Mouse (Mus musculus): Measurements from ENCODE around the gene Gm13285.
"Not testable (repeated sequence)": the region's sequence is repeated elsewhere in the genome, so short reads cannot be mapped to it uniquely, and the experiment has no call there.

The Gm13285 gene

DNA sequence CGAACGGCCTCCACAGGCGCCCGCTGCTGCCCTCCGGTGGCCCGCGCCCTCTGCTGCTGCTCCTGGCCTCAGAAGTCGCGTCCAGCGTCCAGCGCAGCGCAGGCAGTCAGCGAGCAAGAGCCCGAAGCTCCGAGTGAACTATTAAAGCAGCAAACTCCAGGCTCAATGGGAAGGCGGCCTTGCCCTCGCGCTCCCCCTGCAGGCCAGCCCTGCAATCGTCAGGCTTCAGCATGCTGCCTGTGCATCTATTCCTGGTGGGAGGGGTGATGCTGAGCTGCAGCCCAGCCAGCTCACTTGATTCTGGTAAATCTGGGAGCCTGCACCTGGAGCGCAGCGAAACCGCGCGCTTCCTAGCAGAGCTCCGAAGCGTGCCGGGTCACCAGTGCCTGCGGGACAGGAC, 11.1 kb upstream of the Gm13285 start, which contains the start of gene Gm13277:
Gene Gm13277, plus strand, starts transcription at position 231 of the 400 bp plus-strand sequence.
- in situ Hi-C loops (cut with MboI; ENCODE audit: low pct_unique_long_range_greater_than_20kb in 1 of 2, low sequenced_read_pairs in 2 of 2, unreplicated experiment in 1 of 2), result not testable (repeated sequence)

DNA sequence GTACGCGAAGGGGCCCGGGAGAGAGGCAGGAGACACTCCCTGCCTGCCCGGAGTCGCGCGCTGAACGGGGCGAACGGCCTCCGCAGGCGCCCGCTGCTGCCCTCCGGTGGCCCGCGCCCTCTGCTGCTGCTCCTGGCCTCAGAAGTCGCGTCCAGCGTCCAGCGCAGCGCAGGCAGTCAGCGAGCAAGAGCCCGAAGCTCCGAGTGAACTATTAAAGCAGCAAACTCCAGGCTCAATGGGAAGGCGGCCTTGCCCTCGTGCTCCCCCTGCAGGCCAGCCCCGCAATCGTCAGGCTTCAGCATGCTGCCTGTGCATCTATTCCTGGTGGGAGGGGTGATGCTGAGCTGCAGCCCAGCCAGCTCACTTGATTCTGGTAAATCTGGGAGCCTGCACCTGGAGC, 8.2 kb upstream of the Gm13285 start, which contains the start of gene Gm13278:
Gene Gm13278, plus strand, starts transcription at position 301 of the 400 bp plus-strand sequence.
- in situ Hi-C loops (cut with MboI; ENCODE audit: low pct_unique_long_range_greater_than_20kb in 1 of 2, low sequenced_read_pairs in 2 of 2, unreplicated experiment in 1 of 2), result not testable (repeated sequence)

DNA sequence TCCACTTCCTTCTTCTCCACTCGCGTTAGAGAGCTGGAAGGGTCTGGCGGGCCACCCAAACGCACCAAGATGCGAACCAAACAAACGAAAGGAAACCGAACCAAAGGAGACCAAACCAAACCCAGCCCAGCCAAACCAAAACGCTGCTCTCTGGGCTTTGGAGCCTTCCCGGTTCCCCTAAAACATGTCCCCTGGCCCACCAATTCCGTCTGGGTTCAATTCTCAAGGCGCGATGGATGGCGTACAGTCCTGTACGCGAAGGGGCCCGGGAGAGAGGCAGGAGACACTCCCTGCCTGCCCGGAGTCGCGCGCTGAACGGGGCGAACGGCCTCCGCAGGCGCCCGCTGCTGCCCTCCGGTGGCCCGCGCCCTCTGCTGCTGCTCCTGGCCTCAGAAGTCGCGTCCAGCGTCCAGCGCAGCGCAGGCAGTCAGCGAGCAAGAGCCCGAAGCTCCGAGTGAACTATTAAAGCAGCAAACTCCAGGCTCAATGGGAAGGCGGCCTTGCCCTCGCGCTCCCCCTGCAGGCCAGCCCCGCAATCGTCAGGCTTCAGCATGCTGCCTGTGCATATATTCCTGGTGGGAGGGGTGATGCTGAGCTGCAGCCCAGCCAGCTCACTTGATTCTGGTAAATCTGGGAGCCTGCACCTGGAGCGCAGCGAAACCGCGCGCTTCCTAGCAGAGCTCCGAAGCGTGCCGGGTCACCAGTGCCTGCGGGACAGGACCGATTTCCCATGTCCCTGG, 5.4 kb upstream of the Gm13285 start, which contains the start of gene Gm13275:
Gene Gm13275, plus strand, starts transcription at position 552 of the 740 bp plus-strand sequence.
- in situ Hi-C loops (cut with MboI; ENCODE audit: low pct_unique_long_range_greater_than_20kb in 1 of 2, low sequenced_read_pairs in 2 of 2, unreplicated experiment in 1 of 2), result not testable (repeated sequence)

DNA sequence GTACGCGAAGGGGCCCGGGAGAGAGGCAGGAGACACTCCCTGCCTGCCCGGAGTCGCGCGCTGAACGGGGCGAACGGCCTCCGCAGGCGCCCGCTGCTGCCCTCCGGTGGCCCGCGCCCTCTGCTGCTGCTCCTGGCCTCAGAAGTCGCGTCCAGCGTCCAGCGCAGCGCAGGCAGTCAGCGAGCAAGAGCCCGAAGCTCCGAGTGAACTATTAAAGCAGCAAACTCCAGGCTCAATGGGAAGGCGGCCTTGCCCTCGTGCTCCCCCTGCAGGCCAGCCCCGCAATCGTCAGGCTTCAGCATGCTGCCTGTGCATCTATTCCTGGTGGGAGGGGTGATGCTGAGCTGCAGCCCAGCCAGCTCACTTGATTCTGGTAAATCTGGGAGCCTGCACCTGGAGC, 2.4 kb upstream of the Gm13285 start, which contains the start of gene Gm13279:
Gene Gm13279, plus strand, starts transcription at position 301 of the 400 bp plus-strand sequence.
- in situ Hi-C loops (cut with MboI; ENCODE audit: low pct_unique_long_range_greater_than_20kb in 1 of 2, low sequenced_read_pairs in 2 of 2, unreplicated experiment in 1 of 2), result not testable (repeated sequence)

DNA sequence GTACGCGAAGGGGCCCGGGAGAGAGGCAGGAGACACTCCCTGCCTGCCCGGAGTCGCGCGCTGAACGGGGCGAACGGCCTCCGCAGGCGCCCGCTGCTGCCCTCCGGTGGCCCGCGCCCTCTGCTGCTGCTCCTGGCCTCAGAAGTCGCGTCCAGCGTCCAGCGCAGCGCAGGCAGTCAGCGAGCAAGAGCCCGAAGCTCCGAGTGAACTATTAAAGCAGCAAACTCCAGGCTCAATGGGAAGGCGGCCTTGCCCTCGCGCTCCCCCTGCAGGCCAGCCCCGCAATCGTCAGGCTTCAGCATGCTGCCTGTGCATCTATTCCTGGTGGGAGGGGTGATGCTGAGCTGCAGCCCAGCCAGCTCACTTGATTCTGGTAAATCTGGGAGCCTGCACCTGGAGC, 3.5 kb downstream of the Gm13285 start, which contains the start of gene Gm13287:
Gene Gm13287, plus strand, starts transcription at position 301 of the 400 bp plus-strand sequence.
- in situ Hi-C loops (cut with MboI; ENCODE audit: low pct_unique_long_range_greater_than_20kb in 1 of 2, low sequenced_read_pairs in 2 of 2, unreplicated experiment in 1 of 2), result not testable (repeated sequence)

DNA sequence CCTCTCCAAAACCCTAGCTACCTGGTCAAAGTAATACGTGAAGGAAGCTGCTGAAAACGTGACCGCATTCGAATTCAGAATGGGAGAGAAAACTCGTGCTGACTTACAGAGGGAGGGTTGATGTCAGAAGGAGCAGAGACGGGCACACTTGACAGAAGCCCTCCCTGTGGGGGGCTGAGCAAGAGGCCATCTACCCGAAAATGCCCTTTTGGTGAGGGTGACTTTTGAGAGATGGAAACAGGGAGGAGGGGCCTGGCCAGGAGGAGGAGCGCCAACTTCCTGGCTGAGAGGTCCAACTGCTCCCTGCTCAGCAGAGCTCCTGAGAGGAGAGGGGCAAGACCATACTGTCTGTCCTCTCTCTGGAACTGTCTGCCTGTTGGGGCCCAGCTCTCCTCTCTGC, 5.8 kb downstream of the Gm13285 start, which contains the start of gene Gm13288:
Gene Gm13288, plus strand, starts transcription at position 301 of the 400 bp plus-strand sequence.
- in situ Hi-C loops (cut with MboI; ENCODE audit: low pct_unique_long_range_greater_than_20kb in 1 of 2, low sequenced_read_pairs in 2 of 2, unreplicated experiment in 1 of 2), result not testable (repeated sequence)

DNA sequence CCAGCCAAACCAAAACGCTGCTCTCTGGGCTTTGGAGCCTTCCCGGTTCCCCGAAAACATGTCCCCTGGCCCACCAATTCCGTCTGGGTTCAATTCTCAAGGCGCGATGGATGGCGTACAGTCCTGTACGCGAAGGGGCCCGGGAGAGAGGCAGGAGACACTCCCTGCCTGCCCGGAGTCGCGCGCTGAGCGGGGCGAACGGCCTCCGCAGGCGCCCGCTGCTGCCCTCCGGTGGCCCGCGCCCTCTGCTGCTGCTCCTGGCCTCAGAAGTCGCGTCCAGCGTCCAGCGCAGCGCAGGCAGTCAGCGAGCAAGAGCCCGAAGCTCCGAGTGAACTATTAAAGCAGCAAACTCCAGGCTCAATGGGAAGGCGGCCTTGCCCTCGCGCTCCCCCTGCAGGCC, 6.3 kb downstream of the Gm13285 start:
- in situ Hi-C loops (cut with MboI; ENCODE audit: low pct_unique_long_range_greater_than_20kb in 1 of 2, low sequenced_read_pairs in 2 of 2, unreplicated experiment in 1 of 2), result not testable (repeated sequence)

DNA sequence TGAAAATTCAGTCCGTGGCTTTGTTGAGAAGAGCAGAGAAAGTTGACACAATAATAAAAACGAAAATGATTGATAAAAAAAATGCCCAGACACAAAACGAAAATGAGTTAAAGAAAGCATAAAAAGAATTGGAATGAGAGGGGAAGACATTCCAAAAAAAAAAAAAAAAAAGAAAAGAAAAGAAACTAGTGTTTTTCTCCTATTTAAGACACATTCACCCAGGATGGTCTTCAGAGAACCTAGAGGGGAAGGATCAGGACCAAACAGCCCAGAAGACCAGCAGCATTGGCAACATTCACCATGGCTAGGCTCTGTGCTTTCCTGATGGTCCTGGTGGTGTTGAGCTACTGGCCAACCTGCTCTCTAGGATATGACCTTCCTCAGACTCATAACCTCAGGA, 16.5 kb downstream of the Gm13285 start, which contains the start of gene Ifna7:
Gene Ifna7, plus strand, starts transcription at position 301 of the 400 bp plus-strand sequence.
- in situ Hi-C loops (cut with MboI; ENCODE audit: low pct_unique_long_range_greater_than_20kb in 1 of 2, low sequenced_read_pairs in 2 of 2, unreplicated experiment in 1 of 2), result loop anchor here in 1 of 2 experiments (10.0 kb wide), 1 partner anchor 131 kb away; the partner anchor contains the start of gene Ifna2

DNA sequence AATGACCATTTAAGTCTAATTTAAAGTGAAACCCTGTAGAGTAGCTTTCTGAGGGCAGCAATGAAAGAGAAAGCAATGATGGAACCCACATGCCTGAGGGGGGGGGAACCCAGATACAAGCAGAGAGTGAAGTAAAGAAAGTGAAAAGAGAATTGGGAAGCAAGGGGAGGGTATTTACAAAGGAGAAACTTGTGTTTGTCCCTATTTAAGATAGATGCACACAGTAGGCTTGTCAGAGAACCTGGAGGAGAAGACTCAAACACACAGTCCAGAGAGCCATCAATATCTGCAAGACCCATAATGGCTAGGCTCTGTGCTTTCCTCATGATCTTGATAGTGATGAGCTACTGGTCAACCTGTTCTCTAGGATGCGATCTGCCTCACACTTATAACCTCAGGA, 20.2 kb downstream of the Gm13285 start, which contains the start of gene Ifna11:
Gene Ifna11, plus strand, starts transcription at position 301 of the 400 bp plus-strand sequence.
- in situ Hi-C loops (cut with MboI; ENCODE audit: low pct_unique_long_range_greater_than_20kb in 1 of 2, low sequenced_read_pairs in 2 of 2, unreplicated experiment in 1 of 2), result loop anchor here in 1 of 2 experiments (10.0 kb wide), 1 partner anchor 135 kb away; the partner anchor contains the start of gene Ifna2

DNA sequence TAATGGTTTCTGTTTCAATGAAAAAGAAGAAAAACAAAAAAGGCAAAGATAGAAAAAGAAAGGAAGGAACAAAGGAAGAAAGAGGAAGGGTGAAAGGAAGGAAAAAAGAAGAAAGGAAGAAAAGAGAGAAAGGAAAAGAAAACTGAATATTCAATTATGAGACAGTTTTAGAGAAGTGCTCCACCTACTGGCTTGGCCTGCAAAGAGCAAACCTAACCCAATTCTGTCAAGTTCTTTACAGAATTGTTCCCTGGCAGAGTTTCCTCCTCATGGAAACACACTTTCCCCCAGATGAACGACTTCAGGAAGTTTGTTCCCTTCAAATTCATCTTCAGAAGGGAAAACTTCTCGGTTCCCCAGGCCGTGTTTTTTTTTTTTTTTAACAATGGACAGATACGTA, 23.5 kb downstream of the Gm13285 start:
- in situ Hi-C loops (cut with MboI; ENCODE audit: low pct_unique_long_range_greater_than_20kb in 1 of 2, low sequenced_read_pairs in 2 of 2, unreplicated experiment in 1 of 2), result no loop called here

DNA sequence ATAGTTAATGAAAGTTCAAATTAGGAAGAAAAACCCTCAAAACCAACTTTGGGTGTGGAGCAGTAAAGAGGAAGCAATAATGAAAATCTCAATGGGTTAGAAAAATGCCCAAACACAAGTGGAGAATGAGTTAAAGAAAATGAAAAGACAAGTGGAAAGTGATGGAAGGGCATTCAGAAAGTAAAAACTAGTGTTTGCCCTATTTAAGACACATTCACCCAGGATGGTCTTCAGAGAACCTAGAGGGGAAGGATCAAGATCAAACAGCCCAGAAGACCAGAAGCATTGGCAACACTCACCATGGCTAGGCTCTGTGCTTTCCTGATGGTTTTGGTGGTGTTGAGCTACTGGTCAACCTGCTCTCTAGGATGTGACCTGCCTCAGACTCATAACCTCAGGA, 27.7 kb downstream of the Gm13285 start, which contains the start of gene Ifna6:
Gene Ifna6, plus strand, starts transcription at position 301 of the 400 bp plus-strand sequence.
- in situ Hi-C loops (cut with MboI; ENCODE audit: low pct_unique_long_range_greater_than_20kb in 1 of 2, low sequenced_read_pairs in 2 of 2, unreplicated experiment in 1 of 2), result not testable (repeated sequence)

DNA sequence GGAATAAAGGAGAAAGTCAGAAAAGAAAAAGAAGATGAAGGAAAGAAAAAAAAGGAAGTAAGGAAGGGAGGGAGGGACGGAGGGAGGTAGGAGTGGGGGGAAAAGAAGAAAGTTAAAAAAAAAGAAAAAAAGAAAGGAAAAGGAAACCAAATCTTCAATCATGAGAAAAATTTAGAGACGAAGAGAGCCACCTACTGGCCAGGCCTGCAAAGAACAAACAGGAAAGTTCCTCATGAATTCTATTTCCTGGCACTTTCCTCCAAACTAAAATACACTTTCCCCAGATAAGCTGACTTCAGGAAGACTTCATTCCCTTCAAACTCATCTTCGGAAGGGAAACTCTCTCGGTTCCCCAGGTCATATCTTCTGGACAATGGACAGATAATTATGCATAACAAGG, 31.1 kb downstream of the Gm13285 start:
- in situ Hi-C loops (cut with MboI; ENCODE audit: low pct_unique_long_range_greater_than_20kb in 1 of 2, low sequenced_read_pairs in 2 of 2, unreplicated experiment in 1 of 2), result no loop called here

DNA sequence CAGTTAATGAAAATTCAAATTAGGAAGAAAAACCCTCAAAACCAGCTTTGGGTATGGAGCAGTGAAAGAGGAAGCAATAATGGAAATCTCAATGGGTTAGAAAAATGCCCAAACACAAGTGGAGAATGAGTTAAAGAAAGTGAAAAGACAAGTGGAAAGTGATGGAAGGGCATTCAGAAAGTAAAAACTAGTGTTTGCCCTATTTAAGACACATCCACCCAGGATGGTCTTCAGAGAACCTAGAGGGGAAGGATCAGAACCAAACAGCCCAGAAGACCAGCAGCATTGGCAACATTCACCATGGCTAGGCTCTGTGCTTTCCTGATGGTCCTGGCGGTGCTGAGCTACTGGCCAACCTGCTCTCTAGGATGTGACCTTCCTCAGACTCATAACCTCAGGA, 35.8 kb downstream of the Gm13285 start, which contains the start of gene Ifna5:
Gene Ifna5, plus strand, starts transcription at position 301 of the 400 bp plus-strand sequence.
- in situ Hi-C loops (cut with MboI; ENCODE audit: low pct_unique_long_range_greater_than_20kb in 1 of 2, low sequenced_read_pairs in 2 of 2, unreplicated experiment in 1 of 2), result not testable (repeated sequence)

DNA sequence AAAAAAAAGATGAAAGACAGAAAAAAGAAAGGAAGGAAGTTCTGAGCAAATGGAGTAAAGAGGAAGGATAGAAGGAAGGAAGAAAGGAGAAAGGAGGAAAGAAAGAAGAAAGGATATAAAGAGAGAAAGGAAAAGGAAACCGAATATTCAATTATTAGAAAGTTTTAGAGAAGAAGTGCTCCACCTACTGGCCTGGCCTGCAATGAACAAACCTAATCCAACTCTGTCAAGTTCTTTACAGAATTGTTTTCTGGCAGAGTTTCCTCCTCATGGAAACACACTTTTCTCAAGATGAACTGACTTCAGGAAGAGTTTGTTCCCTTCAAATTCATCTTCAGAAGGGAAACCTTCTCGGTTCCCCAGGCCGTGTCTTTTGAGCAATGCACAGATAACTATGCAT, 39.4 kb downstream of the Gm13285 start:
- in situ Hi-C loops (cut with MboI; ENCODE audit: low pct_unique_long_range_greater_than_20kb in 1 of 2, low sequenced_read_pairs in 2 of 2, unreplicated experiment in 1 of 2), result no loop called here

DNA sequence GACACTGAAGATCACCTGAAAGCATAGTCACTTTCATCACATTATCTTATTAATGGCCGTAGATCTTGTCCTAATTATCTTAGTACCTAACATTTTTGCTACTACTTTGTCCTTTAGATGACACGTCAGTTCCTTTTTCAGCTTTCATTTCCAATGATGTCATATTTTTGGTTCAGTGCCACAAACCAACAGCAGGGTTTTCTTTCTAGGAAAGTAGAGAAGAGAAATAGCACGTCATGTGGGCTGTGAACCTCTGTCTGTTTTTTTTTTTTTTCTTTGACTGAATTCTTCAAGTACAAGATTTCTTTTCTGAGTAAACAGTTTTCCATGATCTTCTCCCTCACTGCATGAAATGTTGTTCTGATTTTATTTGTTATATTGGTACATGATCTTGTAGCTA, 40.6 kb downstream of the Gm13285 start:
- in situ Hi-C loops (cut with MboI; ENCODE audit: low pct_unique_long_range_greater_than_20kb in 1 of 2, low sequenced_read_pairs in 2 of 2, unreplicated experiment in 1 of 2), result no loop called here

DNA sequence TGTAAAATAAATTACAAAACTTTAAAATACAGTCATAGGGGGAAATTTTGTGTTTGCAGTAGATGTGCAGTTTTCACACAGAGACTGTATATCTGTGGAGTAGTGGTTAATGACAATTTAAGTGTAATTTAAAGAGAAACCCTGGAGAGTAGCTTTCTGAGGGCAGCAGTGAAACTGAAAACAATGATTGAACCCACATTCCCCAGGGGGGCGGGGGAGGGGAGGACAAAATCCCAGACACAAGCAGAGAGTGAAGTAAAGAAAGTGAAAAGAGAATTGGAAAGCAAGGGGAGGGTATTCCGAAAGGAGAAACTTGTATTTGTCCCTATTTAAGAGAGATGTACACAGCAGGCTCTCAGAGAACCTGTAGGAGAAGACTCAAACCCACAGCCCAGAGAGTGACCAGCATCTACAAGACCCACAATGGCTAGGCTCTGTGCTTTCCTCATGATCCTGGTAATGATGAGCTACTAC, 42.0 kb downstream of the Gm13285 start, which contains the start of gene Ifna4:
Gene Ifna4, plus strand, starts transcription at position 424 of the 474 bp plus-strand sequence.
- in situ Hi-C loops (cut with MboI; ENCODE audit: low pct_unique_long_range_greater_than_20kb in 1 of 2, low sequenced_read_pairs in 2 of 2, unreplicated experiment in 1 of 2), result no loop called here

DNA sequence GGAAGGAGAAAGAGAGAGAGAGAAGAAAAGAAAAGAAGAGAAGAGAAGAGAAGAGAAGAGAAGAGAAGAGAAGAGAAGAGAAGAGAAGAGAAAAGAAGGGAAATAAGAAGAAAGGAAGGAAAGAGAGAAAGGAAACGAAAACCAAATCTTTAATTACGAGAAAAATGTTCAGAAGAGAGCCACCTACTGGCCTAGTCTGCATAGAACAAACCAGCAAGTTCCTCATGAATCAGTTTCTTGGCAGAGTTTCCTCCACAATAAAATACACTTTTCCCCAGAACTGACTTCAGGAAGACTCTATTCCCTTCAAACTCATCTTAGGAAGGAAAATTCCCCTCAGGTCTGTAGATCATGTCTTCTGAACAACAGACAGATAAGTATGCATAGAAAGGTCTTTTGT, 45.9 kb downstream of the Gm13285 start:
- in situ Hi-C loops (cut with MboI; ENCODE audit: low pct_unique_long_range_greater_than_20kb in 1 of 2, low sequenced_read_pairs in 2 of 2, unreplicated experiment in 1 of 2), result no loop called here

DNA sequence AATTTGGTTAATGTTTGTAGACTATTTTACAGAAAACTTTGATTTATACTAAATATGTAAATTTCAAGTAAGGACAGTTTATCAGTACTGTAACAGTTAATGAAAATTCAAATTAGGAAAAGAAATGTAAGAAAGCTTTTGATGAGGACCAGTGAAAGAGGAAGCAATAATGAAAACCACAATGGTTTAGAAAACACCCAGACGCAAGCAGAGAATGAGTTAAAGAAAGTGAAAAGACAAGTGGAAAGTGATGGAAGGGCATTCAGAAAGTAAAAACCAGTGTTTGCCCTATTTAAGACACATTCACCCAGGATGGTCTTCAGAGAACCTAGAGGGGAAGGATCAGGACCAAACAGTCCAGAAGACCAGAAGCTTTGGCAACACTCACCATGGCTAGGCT, 50.2 kb downstream of the Gm13285 start, which contains the start of gene Ifna1:
Gene Ifna1, plus strand, starts transcription at position 390 of the 400 bp plus-strand sequence.
- in situ Hi-C loops (cut with MboI; ENCODE audit: low pct_unique_long_range_greater_than_20kb in 1 of 2, low sequenced_read_pairs in 2 of 2, unreplicated experiment in 1 of 2), result no loop called here

All from mouse embryonic stem cell (cell line).